Mouse (Mus musculus): ENCODE results near the gene Cd151.

DNA sequence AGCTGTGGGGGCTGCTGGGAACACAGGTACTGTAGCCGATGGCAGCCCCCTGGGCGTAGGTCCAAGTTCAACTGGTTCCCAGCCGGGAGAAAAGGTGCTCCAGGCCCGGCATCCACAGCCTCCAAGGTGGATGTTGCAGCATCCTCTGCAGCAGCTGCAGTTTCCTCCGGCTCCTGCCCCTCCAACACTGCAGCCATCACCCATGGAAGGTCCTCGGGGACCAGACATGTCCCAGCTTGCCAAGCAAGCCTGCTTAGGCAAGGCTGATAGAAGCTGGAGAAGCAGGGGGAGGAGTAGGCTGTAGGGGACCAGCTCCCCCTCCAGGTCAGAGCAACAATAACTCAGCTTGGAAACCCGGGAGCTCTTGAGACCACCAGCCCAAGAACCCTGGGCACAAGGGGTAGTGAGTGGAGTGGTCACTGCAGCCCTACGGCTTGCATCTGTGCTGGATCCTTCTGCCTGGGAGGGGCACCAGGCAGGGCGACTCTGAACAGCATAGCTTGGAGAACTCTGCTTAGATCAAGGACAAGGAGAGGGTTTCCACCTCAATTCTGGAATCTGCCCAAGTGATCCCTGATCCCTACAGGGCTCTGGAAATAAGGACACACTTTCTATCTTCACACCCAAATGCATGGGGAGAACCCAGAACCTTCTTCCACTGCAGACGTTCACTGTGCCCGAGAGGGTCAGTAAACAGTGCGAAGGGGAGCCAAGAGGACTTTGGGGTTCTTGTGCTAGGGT, 23.9 kb upstream of the Cd151 start:
- TF ChIP-seq POLR2A (IDR thresholded peaks at IDR 0.05; ENCODE audit: insufficient read depth, low read length) (no peak), CTCF (IDR thresholded peaks at IDR 0.05; ENCODE audit: low read depth, low read length) (peak; percentile 56), EP300 (IDR thresholded peaks at IDR 0.05; ENCODE audit: insufficient read depth, low read depth, low read length) (peak; percentile 41; the same call in 1 of the 2 replicates)
